Mouse (Mus musculus): ENCODE measurements around the gene Pid1.

DNA sequence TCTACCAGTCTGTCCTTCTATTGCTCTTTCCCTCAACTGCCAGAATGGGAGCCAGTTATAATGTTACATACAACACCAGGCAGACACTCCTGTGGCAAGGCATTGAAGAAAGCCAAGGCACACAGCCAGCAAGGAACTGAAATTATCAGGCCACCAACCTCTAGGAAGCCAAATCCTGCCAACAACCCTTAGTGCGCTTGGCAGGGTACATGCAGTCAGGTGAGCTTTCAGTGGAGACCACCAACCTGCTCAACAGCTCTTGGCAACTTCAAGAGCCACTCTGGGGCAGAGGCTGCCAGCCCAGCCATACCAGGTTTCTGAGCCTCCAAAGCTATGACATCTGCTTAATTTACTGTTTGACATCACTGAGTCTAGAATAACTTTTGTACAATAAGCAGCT lies 232.2 kb downstream of the Pid1 start:
- TF ChIP-seq CTCF (IDR thresholded peaks at IDR 0.05; ENCODE audit: low read depth), result no peak
- no peak for TF ChIP-seq EP300 (optimal IDR thresholded peaks at IDR 0.05)

Measured in stomach, postnatal 0 days (tissue).